Mouse (Mus musculus): ENCODE measurements around the gene Gadd45a. TPM values are rescaled to one million over a fixed set of nuclear protein-coding genes. Genes with fewer than 3 reads are reported as not detected.

The Gadd45a gene
- polyA plus RNA-seq, 1 experiment from 2014 or later, result 14.8 TPM

GRCm38 (mm10) chr6:66995825-66996224, 41.4 kb downstream of the Gadd45a start:
- Histone ChIP-seq H3K4me2 (replicated peaks) (no peak overlapping the region), H3K27me3 (ENCODE audit: control insufficient read depth, insufficient read depth, low read length) (no peaks in the 10 kb centered on the region), H3K9me3 (ENCODE audit: control insufficient read depth, low read length) (no peaks in the 10 kb centered on the region), H3K4me3 (replicated peaks; ENCODE audit: low read length) (no peak overlapping the region), H3K36me3 (replicated peaks; ENCODE audit: control insufficient read depth, insufficient read depth) (no peaks in the 10 kb centered on the region), H3K27ac (no peak overlapping the region), H3K9ac (no peak overlapping the region), H3K4me1 (replicated peaks; ENCODE audit: control insufficient read depth, insufficient read depth, low read length) (no peaks in the 10 kb centered on the region)
- WGBS, result 97% methylated on average over 1 of the region's 1 CpGs
- DNase-seq (ENCODE audit: low spot score) (no peak), ATAC-seq (ENCODE audit: low FRiP score) (no peak)

- no peak overlapping the region for H3K4me3 ChIP-seq (replicated peaks; ENCODE audit: low read length)
- no peaks in the 10 kb centered on the region for H3K36me3 ChIP-seq (replicated peaks; ENCODE audit: control insufficient read depth, insufficient read depth)
- H3K9me3 ChIP-seq (ENCODE audit: control insufficient read depth, low read length), result no peaks in the 10 kb centered on the region
- ATAC-seq (ENCODE audit: low FRiP score), result no peak
- H3K27ac ChIP-seq, result no peak overlapping the region
- no peaks in the 10 kb centered on the region for H3K4me1 ChIP-seq (replicated peaks; ENCODE audit: control insufficient read depth, insufficient read depth, low read length)
- H3K4me2 ChIP-seq (replicated peaks), result no peak overlapping the region
- WGBS, result 94% methylated on average over 8 of the region's 8 CpGs
- no peak overlapping the region for H3K9ac ChIP-seq
- no peak for DNase-seq (ENCODE audit: low spot score)
- H3K27me3 ChIP-seq (ENCODE audit: control insufficient read depth, insufficient read depth, low read length), result no peaks in the 10 kb centered on the region
These were observed 42.3 kb downstream of the Gadd45a start for GRCm38 (mm10) chr6:66994981-66995380.

DNA sequence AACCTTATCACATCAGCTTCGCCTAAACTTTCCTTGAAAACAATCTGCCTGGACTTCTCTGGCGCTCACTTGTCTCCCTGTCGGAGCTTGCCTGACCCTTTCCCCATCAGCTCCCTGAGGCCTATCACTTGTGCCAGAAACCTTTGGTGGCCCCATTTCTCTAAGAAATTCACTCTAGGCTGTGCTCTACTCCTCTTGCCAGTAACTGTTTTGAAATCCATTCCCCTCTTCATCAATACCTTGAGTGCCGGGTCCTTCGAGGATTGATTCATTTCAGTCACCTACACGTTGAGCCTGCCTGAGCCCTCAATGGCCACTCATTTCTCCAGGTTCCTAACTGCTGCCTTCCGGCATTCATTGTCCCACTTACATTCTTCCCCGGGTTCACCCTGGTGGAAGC, 44.5 kb downstream of the Gadd45a start:
- 95% methylated on average over 8 of the region's 8 CpGs for WGBS
- no peaks in the 10 kb centered on the region for H3K9me3 ChIP-seq (ENCODE audit: control insufficient read depth, low read length)

DNA sequence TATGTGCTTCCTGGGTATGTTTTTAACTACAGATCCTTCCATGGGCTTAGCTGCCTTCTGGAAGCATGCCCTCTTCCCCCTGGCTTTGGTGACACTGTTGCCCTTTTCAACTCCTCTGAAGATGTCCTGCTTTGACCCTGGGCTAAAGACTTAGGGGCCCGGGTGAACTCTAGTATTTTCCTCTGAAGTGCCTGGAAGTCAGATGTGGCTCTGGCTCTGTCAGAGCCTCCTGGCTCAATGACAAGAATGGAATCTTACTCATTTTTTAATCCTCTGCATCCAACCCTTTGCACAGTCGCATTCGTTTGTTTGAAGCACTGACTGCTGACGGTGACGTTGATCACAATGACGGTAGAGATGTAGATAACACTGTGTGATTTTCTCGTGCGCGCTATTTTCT, 45.0 kb downstream of the Gadd45a start:
- Histone ChIP-seq H3K27ac (no peak overlapping the region), H3K4me1 (replicated peaks; ENCODE audit: control insufficient read depth, insufficient read depth, low read length) (no peaks in the 10 kb centered on the region), H3K9ac (no peak overlapping the region), H3K9me3 (ENCODE audit: control insufficient read depth, low read length) (no peaks in the 10 kb centered on the region), H3K27me3 (ENCODE audit: control insufficient read depth, insufficient read depth, low read length) (no peaks in the 10 kb centered on the region), H3K36me3 (replicated peaks; ENCODE audit: control insufficient read depth, insufficient read depth) (no peaks in the 10 kb centered on the region), H3K4me2 (replicated peaks) (no peak overlapping the region), H3K4me3 (replicated peaks; ENCODE audit: low read length) (no peak overlapping the region)
- ATAC-seq (ENCODE audit: low FRiP score), result no peak
- 86% methylated on average over 9 of the region's 9 CpGs for WGBS
- DNase-seq (ENCODE audit: low spot score), result no peak

More for the DNA sequence above, 44.5 kb downstream of the Gadd45a start:
- H3K4me2 ChIP-seq (replicated peaks), result no peak overlapping the region
- DNase-seq (ENCODE audit: low spot score), result no peak
- H3K27ac ChIP-seq, result no peak overlapping the region
- no peak overlapping the region for H3K9ac ChIP-seq
- no peaks in the 10 kb centered on the region for H3K27me3 ChIP-seq (ENCODE audit: control insufficient read depth, insufficient read depth, low read length)
- ATAC-seq (ENCODE audit: low FRiP score), result no peak
- no peak overlapping the region for H3K4me3 ChIP-seq (replicated peaks; ENCODE audit: low read length)
- no peaks in the 10 kb centered on the region for H3K36me3 ChIP-seq (replicated peaks; ENCODE audit: control insufficient read depth, insufficient read depth)
- H3K4me1 ChIP-seq (replicated peaks; ENCODE audit: control insufficient read depth, insufficient read depth, low read length), result no peaks in the 10 kb centered on the region

- ATAC-seq (ENCODE audit: low FRiP score) (no peak), DNase-seq (ENCODE audit: low spot score) (no peak)
- no peaks in the 10 kb centered on the region for H3K27me3 ChIP-seq (ENCODE audit: control insufficient read depth, insufficient read depth, low read length)
- H3K9me3 ChIP-seq (ENCODE audit: control insufficient read depth, low read length), result no peaks in the 10 kb centered on the region
- H3K4me3 ChIP-seq (replicated peaks; ENCODE audit: low read length), result no peak overlapping the region
- H3K4me1 ChIP-seq (replicated peaks; ENCODE audit: control insufficient read depth, insufficient read depth, low read length), result no peaks in the 10 kb centered on the region
- no peak overlapping the region for H3K27ac ChIP-seq
- H3K9ac ChIP-seq, result no peak overlapping the region
- 80% methylated on average over 3 of the region's 3 CpGs for WGBS
- no peak overlapping the region for H3K4me2 ChIP-seq (replicated peaks)
- H3K36me3 ChIP-seq (replicated peaks; ENCODE audit: control insufficient read depth, insufficient read depth), result no peaks in the 10 kb centered on the region
These were observed 47.7 kb downstream of the Gadd45a start for GRCm38 (mm10) chr6:66989518-66989917.

DNA sequence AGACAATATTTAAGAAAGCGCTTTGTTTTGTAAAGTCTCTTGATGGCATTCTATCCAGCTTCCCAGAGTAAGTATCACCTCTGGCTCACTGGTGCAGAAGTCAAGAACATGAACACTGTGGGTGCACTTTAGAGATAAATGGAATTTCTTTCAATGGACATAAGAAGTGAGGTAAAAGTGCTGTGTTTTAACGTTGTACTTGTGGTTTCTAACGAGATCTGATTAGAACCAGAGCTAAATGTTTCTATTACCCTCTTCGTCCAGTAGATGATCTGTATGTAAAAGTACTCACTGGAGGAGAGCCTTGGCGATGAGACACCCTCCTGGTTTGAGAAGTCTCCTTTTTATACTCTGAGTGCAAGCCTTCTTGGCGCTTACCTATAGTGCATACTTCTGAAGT, 48.2 kb downstream of the Gadd45a start:
- no peak for DNase-seq (ENCODE audit: low spot score)
- H3K4me2 ChIP-seq (replicated peaks), result no peak overlapping the region
- no peaks in the 10 kb centered on the region for H3K4me1 ChIP-seq (replicated peaks; ENCODE audit: control insufficient read depth, insufficient read depth, low read length)
- WGBS, result 89% methylated on average over 6 of the region's 6 CpGs
- no peaks in the 10 kb centered on the region for H3K36me3 ChIP-seq (replicated peaks; ENCODE audit: control insufficient read depth, insufficient read depth)
- H3K27me3 ChIP-seq (ENCODE audit: control insufficient read depth, insufficient read depth, low read length), result no peaks in the 10 kb centered on the region
- ATAC-seq (ENCODE audit: low FRiP score), result no peak
- H3K4me3 ChIP-seq (replicated peaks; ENCODE audit: low read length), result no peak overlapping the region
- H3K9ac ChIP-seq, result no peak overlapping the region
- H3K27ac ChIP-seq, result no peak overlapping the region
- H3K9me3 ChIP-seq (ENCODE audit: control insufficient read depth, low read length), result no peaks in the 10 kb centered on the region

- H3K9me3 ChIP-seq (ENCODE audit: control insufficient read depth, low read length), result no peaks in the 10 kb centered on the region
- H3K4me1 ChIP-seq (replicated peaks; ENCODE audit: control insufficient read depth, insufficient read depth, low read length), result no peaks in the 10 kb centered on the region
- no peak overlapping the region for H3K4me3 ChIP-seq (replicated peaks; ENCODE audit: low read length)
- no peaks in the 10 kb centered on the region for H3K27me3 ChIP-seq (ENCODE audit: control insufficient read depth, insufficient read depth, low read length)
- no peak overlapping the region for H3K4me2 ChIP-seq (replicated peaks)
- no peak overlapping the region for H3K9ac ChIP-seq
- no peaks in the 10 kb centered on the region for H3K36me3 ChIP-seq (replicated peaks; ENCODE audit: control insufficient read depth, insufficient read depth)
- WGBS, result 85% methylated on average over 9 of the region's 9 CpGs
- H3K27ac ChIP-seq, result no peak overlapping the region
- DNase-seq (ENCODE audit: low spot score) (no peak), ATAC-seq (ENCODE audit: low FRiP score) (no peak)
These were observed 48.9 kb downstream of the Gadd45a start for GRCm38 (mm10) chr6:66988363-66988762.

- ATAC-seq (ENCODE audit: low FRiP score), result no peak
- H3K9me3 ChIP-seq (ENCODE audit: control insufficient read depth, low read length), result no peaks in the 10 kb centered on the region
- no peaks in the 10 kb centered on the region for H3K27me3 ChIP-seq (ENCODE audit: control insufficient read depth, insufficient read depth, low read length)
- no peak overlapping the region for H3K4me2 ChIP-seq (replicated peaks)
- no peaks in the 10 kb centered on the region for H3K36me3 ChIP-seq (replicated peaks; ENCODE audit: control insufficient read depth, insufficient read depth)
- no peak overlapping the region for H3K4me3 ChIP-seq (replicated peaks; ENCODE audit: low read length)
- H3K27ac ChIP-seq, result no peak overlapping the region
- H3K9ac ChIP-seq, result no peak overlapping the region
- no peaks in the 10 kb centered on the region for H3K4me1 ChIP-seq (replicated peaks; ENCODE audit: control insufficient read depth, insufficient read depth, low read length)
- 62% methylated on average over 3 of the region's 3 CpGs for WGBS
- no peak for DNase-seq (ENCODE audit: low spot score)
These were observed 49.6 kb downstream of the Gadd45a start for GRCm38 (mm10) chr6:66987643-66988042.

DNA sequence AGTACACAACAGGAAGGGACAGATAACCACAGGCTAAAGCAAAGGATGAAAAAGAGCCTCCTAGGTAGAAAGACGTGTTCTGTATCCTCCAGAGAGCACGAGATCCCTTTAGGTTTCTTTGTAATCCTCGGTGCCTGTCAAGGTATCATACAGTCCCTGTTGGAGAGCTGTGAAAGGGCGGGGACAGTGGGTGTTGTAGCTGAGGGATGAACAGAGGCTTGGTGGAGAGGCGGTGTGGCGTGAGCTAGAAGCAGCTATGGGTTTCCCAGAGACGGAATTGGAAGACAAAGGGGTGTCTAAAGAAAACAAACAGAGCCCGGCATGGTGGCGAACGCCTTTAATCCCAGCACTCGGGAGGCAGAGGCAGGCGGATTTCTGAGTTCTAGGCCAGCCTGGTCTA, 51.2 kb downstream of the Gadd45a start:
- H3K9me3 ChIP-seq (ENCODE audit: control insufficient read depth, low read length), result no peaks in the 10 kb centered on the region
- ATAC-seq (ENCODE audit: low FRiP score) (no peak), DNase-seq (ENCODE audit: low spot score) (no peak)
- WGBS, result 81% methylated on average over 12 of the region's 12 CpGs
- H3K27me3 ChIP-seq (ENCODE audit: control insufficient read depth, insufficient read depth, low read length), result no peaks in the 10 kb centered on the region
- H3K4me2 ChIP-seq (replicated peaks), result no peak overlapping the region
- H3K4me3 ChIP-seq (replicated peaks; ENCODE audit: low read length), result no peak overlapping the region
- H3K36me3 ChIP-seq (replicated peaks; ENCODE audit: control insufficient read depth, insufficient read depth), result no peaks in the 10 kb centered on the region
- no peaks in the 10 kb centered on the region for H3K4me1 ChIP-seq (replicated peaks; ENCODE audit: control insufficient read depth, insufficient read depth, low read length)
- no peak overlapping the region for H3K9ac ChIP-seq
- no peak overlapping the region for H3K27ac ChIP-seq

DNA sequence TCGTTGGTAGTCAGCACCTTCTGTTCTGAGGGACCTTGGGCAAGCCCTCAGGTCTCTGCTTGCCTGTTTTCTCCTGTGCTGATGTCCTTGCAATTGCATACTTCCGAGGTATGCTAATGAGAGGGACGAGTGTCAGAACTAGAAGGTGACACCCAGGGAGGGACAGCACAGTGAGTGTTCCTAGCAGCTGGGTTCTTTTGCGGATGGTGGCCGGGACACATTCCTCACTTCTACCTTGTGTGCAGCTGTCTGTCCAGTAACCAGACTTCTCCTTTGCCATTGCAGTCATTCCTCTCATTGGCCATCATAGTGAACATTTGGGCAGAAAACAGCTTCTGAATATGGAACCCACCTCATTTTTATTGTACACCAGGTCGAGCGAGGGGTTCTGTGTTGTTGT, 51.8 kb downstream of the Gadd45a start:
- no peaks in the 10 kb centered on the region for H3K27me3 ChIP-seq (ENCODE audit: control insufficient read depth, insufficient read depth, low read length)
- 78% methylated on average over 7 of the region's 7 CpGs for WGBS
- no peak for ATAC-seq (ENCODE audit: low FRiP score)

More for the DNA sequence above, 51.8 kb downstream of the Gadd45a start:
- H3K9ac ChIP-seq, result no peak overlapping the region
- no peak overlapping the region for H3K27ac ChIP-seq
- H3K4me1 ChIP-seq (replicated peaks; ENCODE audit: control insufficient read depth, insufficient read depth, low read length), result no peaks in the 10 kb centered on the region
- H3K9me3 ChIP-seq (ENCODE audit: control insufficient read depth, low read length), result no peaks in the 10 kb centered on the region
- no peaks in the 10 kb centered on the region for H3K36me3 ChIP-seq (replicated peaks; ENCODE audit: control insufficient read depth, insufficient read depth)
- no peak for DNase-seq (ENCODE audit: low spot score)
- H3K4me3 ChIP-seq (replicated peaks; ENCODE audit: low read length), result no peak overlapping the region
- no peak overlapping the region for H3K4me2 ChIP-seq (replicated peaks)

Measured in hindbrain, embryonic 14.5 days (tissue).